Mouse (Mus musculus): ENCODE measurements around the gene Aldh4a1. TPM values are rescaled to one million over a fixed set of nuclear protein-coding genes. Genes with fewer than 3 reads are reported as not detected.

The Aldh4a1 gene
- polyA plus RNA-seq, 1 experiment from 2014 or later: 5.2 TPM

- H3K27ac ChIP-seq: peak overlapping the region; percentile 97
- H3K4me3 ChIP-seq (ENCODE audit: inconsistent target): no peak overlapping the region
- H3K36me3 ChIP-seq (ENCODE audit: inconsistent target): no peaks in the 10 kb centered on the region
- 26% methylated on average over 13 of the region's 13 CpGs for WGBS (ENCODE audit: missing documents)
- peaks cover 86% of the 10 kb centered on the region for H3K79me2 ChIP-seq (ENCODE audit: inconsistent target)
Measured at GRCm38 (mm10) chr4:139598356-139598755, 24.3 kb upstream of the Aldh4a1 start.

GRCm38 (mm10) chr4:139598950-139599518 lies 23.6 kb upstream of the Aldh4a1 start:
- no peak overlapping the region for H3K4me3 ChIP-seq (ENCODE audit: inconsistent target)

GRCm38 (mm10) chr4:139601519-139602356 lies 20.9 kb upstream of the Aldh4a1 start:
- Histone ChIP-seq H3K79me2 (ENCODE audit: inconsistent target) (peaks cover 70% of the 10 kb centered on the region), H3K4me3 (ENCODE audit: inconsistent target) (no peak overlapping the region), H3K27ac (peak overlapping the region; percentile 97), H3K36me3 (ENCODE audit: inconsistent target) (peaks cover 21% of the 10 kb centered on the region)
- WGBS (ENCODE audit: missing documents): 56% methylated on average over 7 of the region's 7 CpGs

More at GRCm38 (mm10) chr4:139598950-139599518, 23.6 kb upstream of the Aldh4a1 start:
- 1% methylated on average over 12 of the region's 12 CpGs for WGBS (ENCODE audit: missing documents)
- Histone ChIP-seq H3K36me3 (ENCODE audit: inconsistent target) (no peaks in the 10 kb centered on the region), H3K79me2 (ENCODE audit: inconsistent target) (peaks cover 82% of the 10 kb centered on the region), H3K27ac (peak overlapping the region; percentile 97)

GRCm38 (mm10) chr4:139602357-139603244 lies 20.1 kb upstream of the Aldh4a1 start, which contains the start of gene Gm21969:
TSS of gene Gm21969 (plus strand) at chr4:139603186.
- H3K36me3 ChIP-seq (ENCODE audit: inconsistent target): peaks cover 28% of the 10 kb centered on the region
- peak within 1 kb of the TSS; percentile 97 for H3K27ac ChIP-seq
- peaks cover 61% of the 10 kb centered on the region for H3K79me2 ChIP-seq (ENCODE audit: inconsistent target)
- H3K4me3 ChIP-seq (ENCODE audit: inconsistent target): no peak within 1 kb of the TSS
- WGBS (ENCODE audit: missing documents): 55% methylated on average over 14 of the region's 14 CpGs

GRCm38 (mm10) chr4:139605216-139605615 lies 17.4 kb upstream of the Aldh4a1 start:
- Histone ChIP-seq H3K36me3 (ENCODE audit: inconsistent target) (peaks cover 35% of the 10 kb centered on the region), H3K27ac (no peak overlapping the region), H3K79me2 (ENCODE audit: inconsistent target) (peaks cover 43% of the 10 kb centered on the region), H3K4me3 (ENCODE audit: inconsistent target) (no peak overlapping the region)
- 94% methylated on average over 11 of the region's 11 CpGs for WGBS (ENCODE audit: missing documents)

GRCm38 (mm10) chr4:139606732-139607131 lies 15.9 kb upstream of the Aldh4a1 start:
- H3K27ac ChIP-seq: no peak overlapping the region
- WGBS (ENCODE audit: missing documents): 92% methylated on average over 5 of the region's 5 CpGs
- no peak overlapping the region for H3K4me3 ChIP-seq (ENCODE audit: inconsistent target)
- H3K36me3 ChIP-seq (ENCODE audit: inconsistent target): peaks cover 35% of the 10 kb centered on the region
- H3K79me2 ChIP-seq (ENCODE audit: inconsistent target): peaks cover 31% of the 10 kb centered on the region; the same call in 1 of the 2 replicates

GRCm38 (mm10) chr4:139608975-139609374 lies 13.7 kb upstream of the Aldh4a1 start:
- 26% methylated on average over 4 of the region's 4 CpGs for WGBS (ENCODE audit: missing documents)
- H3K27ac ChIP-seq: 0 out of 2 replicates have a peak overlapping the region, but pooled peaks have one; percentile 8
- H3K4me3 ChIP-seq (ENCODE audit: inconsistent target): no peak overlapping the region
- peaks cover 36% of the 10 kb centered on the region; the same call in 1 of the 2 replicates for H3K79me2 ChIP-seq (ENCODE audit: inconsistent target)
- H3K36me3 ChIP-seq (ENCODE audit: inconsistent target): peaks cover 51% of the 10 kb centered on the region

- H3K36me3 ChIP-seq (ENCODE audit: inconsistent target): peaks cover 40% of the 10 kb centered on the region; the same call in 1 of the 2 replicates
- no peak overlapping the region for H3K27ac ChIP-seq
- H3K79me2 ChIP-seq (ENCODE audit: inconsistent target): peaks cover 41% of the 10 kb centered on the region
- WGBS (ENCODE audit: missing documents): 86% methylated on average over 6 of the region's 6 CpGs
- H3K4me3 ChIP-seq (ENCODE audit: inconsistent target): no peak overlapping the region
Measured at GRCm38 (mm10) chr4:139610954-139611353, 11.7 kb upstream of the Aldh4a1 start.

GRCm38 (mm10) chr4:139611542-139611953 lies 11.1 kb upstream of the Aldh4a1 start:
- no peak overlapping the region for H3K27ac ChIP-seq
- H3K79me2 ChIP-seq (ENCODE audit: inconsistent target): peaks cover 47% of the 10 kb centered on the region
- H3K4me3 ChIP-seq (ENCODE audit: inconsistent target): no peak overlapping the region
- peaks cover 35% of the 10 kb centered on the region; the same call in 1 of the 2 replicates for H3K36me3 ChIP-seq (ENCODE audit: inconsistent target)
- WGBS (ENCODE audit: missing documents): 10% methylated on average over 10 of the region's 10 CpGs

- WGBS (ENCODE audit: missing documents): 94% methylated on average over 21 of the region's 21 CpGs
- H3K4me3 ChIP-seq (ENCODE audit: inconsistent target): no peak overlapping the region
Measured at GRCm38 (mm10) chr4:139614524-139615260, 8.0 kb upstream of the Aldh4a1 start.

GRCm38 (mm10) chr4:139616276-139617000 lies 6.2 kb upstream of the Aldh4a1 start:
- WGBS (ENCODE audit: missing documents): under 1% methylated on average over 23 of the region's 24 CpGs
- Histone ChIP-seq H3K4me3 (ENCODE audit: inconsistent target) (peak overlapping the region; percentile 77), H3K27ac (peak overlapping the region; percentile 83), H3K36me3 (ENCODE audit: inconsistent target) (peaks cover 20% of the 10 kb centered on the region; the same call in 1 of the 2 replicates), H3K79me2 (ENCODE audit: inconsistent target) (peaks cover 47% of the 10 kb centered on the region)

More at GRCm38 (mm10) chr4:139614524-139615260, 8.0 kb upstream of the Aldh4a1 start:
- Histone ChIP-seq H3K27ac (no peak overlapping the region), H3K79me2 (ENCODE audit: inconsistent target) (peaks cover 47% of the 10 kb centered on the region), H3K36me3 (ENCODE audit: inconsistent target) (peaks cover 20% of the 10 kb centered on the region; the same call in 1 of the 2 replicates)

- peaks cover 20% of the 10 kb centered on the region; the same call in 1 of the 2 replicates for H3K36me3 ChIP-seq (ENCODE audit: inconsistent target)
- WGBS (ENCODE audit: missing documents): 33% methylated on average over 3 of the region's 3 CpGs
- peak overlapping the region; percentile 83 for H3K27ac ChIP-seq
- peaks cover 46% of the 10 kb centered on the region for H3K79me2 ChIP-seq (ENCODE audit: inconsistent target)
- peak overlapping the region; percentile 77 for H3K4me3 ChIP-seq (ENCODE audit: inconsistent target)
Measured at GRCm38 (mm10) chr4:139617001-139617364, 5.7 kb upstream of the Aldh4a1 start.

GRCm38 (mm10) chr4:139619765-139620164 lies 2.9 kb upstream of the Aldh4a1 start:
- Histone ChIP-seq H3K79me2 (ENCODE audit: inconsistent target) (peaks cover 18% of the 10 kb centered on the region), H3K27ac (no peak overlapping the region), H3K4me3 (ENCODE audit: inconsistent target) (no peak overlapping the region), H3K36me3 (ENCODE audit: inconsistent target) (no peaks in the 10 kb centered on the region; the same call in 1 of the 2 replicates)
- WGBS (ENCODE audit: missing documents): 87% methylated on average over 6 of the region's 6 CpGs

Data from macrophage (primary cell).